In the genomic region with DNA sequence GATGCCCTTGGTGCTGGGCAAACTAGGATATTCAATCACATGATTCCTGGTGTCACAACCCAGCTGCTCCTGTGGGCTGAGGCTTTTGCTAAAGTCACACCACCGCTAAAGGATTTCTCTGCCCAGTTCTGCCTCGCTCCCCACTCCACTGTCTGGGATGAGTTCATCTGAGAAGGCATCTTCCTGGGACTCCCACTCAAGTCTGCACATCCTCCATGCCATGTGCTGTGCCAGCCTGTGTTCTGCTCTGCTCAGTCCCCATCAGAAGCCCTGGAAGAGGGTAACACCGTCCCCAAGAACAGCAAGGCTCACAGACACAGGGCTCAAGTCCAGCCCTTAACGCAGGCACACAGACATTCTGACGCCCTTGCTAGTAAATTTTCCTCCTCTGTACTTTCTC, we compare ENCODE assay signal across 17 mouse cellular contexts.
A peak's percentile ranks its signal among the peaks of the same experiment; 100 is the strongest.
DNase-seq lines count a peak whose midpoint lies in the region.
"Had no signal": no experiment of that assay in that cellular context is flagged by ENCODE, and none has a peak within 500 bp of the region (broad histone marks: within the 10 kb centered on the region; RNA-seq: fewer than 3 reads in every experiment).

No protein-coding gene starts in this region.

- 78% methylated on average over 5 of the region's 5 CpGs for WGBS in heart, embryonic 10.5 days

- H3K27me3 ChIP-seq in heart, embryonic 10.5 days (ENCODE audit: insufficient read depth, poor library complexity, severe bottlenecking), result no peaks in the 10 kb centered on the region
- H3K27me3 ChIP-seq: forebrain, embryonic 13.5 days; hindbrain, embryonic 13.5 days had no signal

- H3K9me3 ChIP-seq in heart, embryonic 10.5 days, result no peaks in the 10 kb centered on the region
- H3K9me3 ChIP-seq: forebrain, embryonic 13.5 days; hindbrain, embryonic 13.5 days had no signal

- H3K4me3 ChIP-seq in heart, embryonic 10.5 days, result no peak overlapping the region
- H3K4me3 ChIP-seq: embryonic facial prominence, embryonic 10.5 days; forebrain, embryonic 13.5 days; hindbrain, embryonic 13.5 days had no signal

- no peaks in the 10 kb centered on the region for H3K36me3 ChIP-seq in heart, embryonic 10.5 days
- H3K36me3 ChIP-seq: embryonic facial prominence, embryonic 10.5 days; hindbrain, embryonic 13.5 days had no signal

- peak; percentile 64 for DNase-seq in heart, embryonic 10.5 days (ENCODE audit: low spot score)
- no peak for DNase-seq in heart, adult 8-10 months (ENCODE audit: low spot score)
- DNase-seq in layer of hippocampus, adult 9-11 months, result peak; percentile 26
- DNase-seq in layer of hippocampus, postnatal 10 days (ENCODE audit: low spot score in 2 of 2), result no peak
- peak; percentile 12 for DNase-seq in urinary bladder, postnatal 14 days (ENCODE audit: low spot score)
- DNase-seq in urinary bladder, postnatal 25 days (ENCODE audit: low spot score), result no peak
- DNase-seq: adrenal gland, adult 2 months; adrenal gland, postnatal 25 days; cerebellum, adult 2 months; cerebellum, postnatal 10 days; forebrain, postnatal 0 days; gastrocnemius, postnatal 14 days; heart, postnatal 10 days had no signal

- no peak overlapping the region for H3K27ac ChIP-seq in heart, embryonic 10.5 days
- H3K27ac ChIP-seq: embryonic facial prominence, embryonic 10.5 days; forebrain, embryonic 13.5 days; hindbrain, embryonic 13.5 days; hindbrain, postnatal 0 days had no signal

- no peaks in the 10 kb centered on the region for H3K4me1 ChIP-seq in heart, embryonic 10.5 days
- H3K4me1 ChIP-seq: embryonic facial prominence, embryonic 10.5 days; forebrain, embryonic 13.5 days; hindbrain, embryonic 13.5 days had no signal

Comparison
In these comparisons a context has a peak if more than half of its experiments do, and no peak if none do; other contexts are left out.
1. DNase-seq: peak in heart, embryonic 10.5 days (single experiment), layer of hippocampus, adult 9-11 months (single experiment) and urinary bladder, postnatal 14 days (single experiment); none in heart, adult 8-10 months (single experiment), layer of hippocampus, postnatal 10 days (0 of 2) and urinary bladder, postnatal 25 days (single experiment).